Mouse (Mus musculus) adrenal gland, postnatal 36 days (tissue): ENCODE data around the gene Snd1. TPM values are rescaled to one million over a fixed set of nuclear protein-coding genes. Genes with fewer than 3 reads are reported as not detected.

Experiments
- DNase-seq, 2 experiments: peaks; one replicate each; pipeline ENCODE4 v3.0.0; 2021; ENCODE audit warnings: mixed read lengths in 1 of 2
- long read RNA-seq, 2 experiments: library from polyadenylated mRNA; stranded (forward); transcript quantifications; one replicate each; pipeline ENCODE4 v2.0.0; 2021; ENCODE audit warnings: borderline sequencing depth in 2 of 2
- total RNA-seq, 2 experiments: library from RNA; stranded (reverse); gene quantifications; 2 replicates each; pipeline ENCODE4 v1.2.3; 2021

Gene Snd1
- 100 to 1,000 TPM; 136 to 148 TPM for total RNA-seq
- long read RNA-seq, experiment 1, transcript Snd1-201 (24 exons, 3,482 nt): major isoform, 87 of 135 reads
- long read RNA-seq, experiment 1, partial matches to known transcripts: 37 of 135 reads
- long read RNA-seq, experiment 1, other reads (novel, unspliced or antisense): 11 of 135 reads
- long read RNA-seq, experiment 2, transcript Snd1-201 (24 exons, 3,482 nt): major isoform, 31 of 53 reads
- long read RNA-seq, experiment 2, partial matches to known transcripts: 15 of 53 reads
- long read RNA-seq, experiment 2, other reads (novel, unspliced or antisense): 7 of 53 reads

DNA sequence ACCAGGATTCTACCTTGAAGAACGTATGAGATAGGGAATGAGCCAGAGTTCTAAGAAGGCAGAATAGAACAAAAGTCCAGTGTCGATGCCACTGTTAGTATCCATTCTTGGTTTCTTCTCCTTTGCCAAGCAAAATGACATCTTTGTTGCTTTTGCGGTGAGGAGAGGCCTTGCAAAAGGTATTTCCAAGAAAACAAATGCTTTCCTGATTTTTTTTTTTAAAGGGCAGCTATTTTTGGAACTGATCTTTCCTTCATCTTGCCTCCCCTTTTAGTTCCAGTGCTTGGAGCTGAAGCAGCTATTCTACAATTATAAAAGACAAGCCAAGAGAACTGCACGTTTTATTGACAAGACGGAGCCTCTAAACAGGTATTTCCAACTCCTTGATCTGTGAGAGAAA lies at the start of gene Snd1:
Gene Snd1 (plus strand): TSS at position 301 of the 400 bp plus-strand sequence.
- DNase-seq: no peak

DNA sequence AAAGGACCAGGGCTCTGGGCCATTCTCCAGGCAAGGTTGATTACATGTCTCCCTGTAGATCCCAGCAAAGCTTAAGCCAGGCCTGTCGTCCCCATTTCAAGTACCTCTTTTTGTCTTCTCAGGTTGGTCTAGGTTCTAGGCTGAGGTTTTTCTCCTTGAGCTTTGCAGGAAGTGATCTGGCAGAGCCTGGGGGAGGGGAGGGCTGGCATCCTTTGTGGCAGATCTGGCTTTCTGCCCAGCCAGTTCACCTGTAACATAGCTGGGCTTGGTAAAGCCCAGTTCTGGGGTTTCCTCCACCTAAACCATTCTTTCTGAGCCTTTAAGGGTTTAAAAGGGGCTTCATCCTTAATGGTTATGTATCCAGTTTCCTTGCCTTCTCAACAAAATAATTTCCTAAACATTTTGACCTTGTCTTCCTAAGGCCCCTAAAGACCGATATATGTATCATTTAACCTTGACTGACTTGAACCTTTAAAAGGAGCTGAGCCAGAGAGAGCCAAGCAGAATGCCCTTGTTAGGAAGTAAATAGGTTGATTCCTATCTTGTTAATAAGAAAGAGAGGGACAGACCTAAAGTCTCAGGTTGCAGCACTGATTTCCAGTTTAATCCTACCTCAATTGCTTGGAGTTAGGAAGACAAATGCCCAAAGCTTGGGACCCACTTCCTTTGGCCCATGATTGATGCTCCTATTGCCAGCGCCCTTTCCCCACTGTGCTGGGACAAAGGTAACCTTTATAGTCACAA lies 47.7 kb upstream of the Snd1 start, which contains the start of gene Fscn3:
Gene Fscn3 (plus strand): TSS at position 694 of the 744 bp plus-strand sequence.
- DNase-seq: peak in 1 of 2 experiments; percentile 20

DNA sequence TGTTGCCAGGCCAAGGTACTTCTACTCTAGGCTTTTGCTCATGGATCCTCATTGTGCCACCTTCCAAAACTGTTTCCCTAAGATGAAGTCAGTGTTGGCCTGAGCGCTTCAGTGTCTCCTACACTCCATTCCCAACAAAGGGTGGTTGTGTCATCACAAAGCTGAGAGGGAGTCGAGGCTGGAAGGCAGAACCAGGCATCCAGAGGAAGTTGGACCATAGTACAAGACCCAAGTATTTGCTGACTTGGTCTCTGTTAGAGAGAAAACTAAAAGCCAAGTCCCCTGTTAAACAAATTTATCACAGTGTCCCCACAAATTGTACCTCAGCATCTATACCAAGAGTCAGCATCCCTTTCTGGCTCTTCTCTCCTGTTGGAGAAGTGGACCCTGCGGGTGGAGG lies 46.6 kb upstream of the Snd1 start, which contains the start of gene Gcc1:
Gene Gcc1 (minus strand): TSS at position 101 of the 400 bp plus-strand sequence.
- no peak for DNase-seq

DNA sequence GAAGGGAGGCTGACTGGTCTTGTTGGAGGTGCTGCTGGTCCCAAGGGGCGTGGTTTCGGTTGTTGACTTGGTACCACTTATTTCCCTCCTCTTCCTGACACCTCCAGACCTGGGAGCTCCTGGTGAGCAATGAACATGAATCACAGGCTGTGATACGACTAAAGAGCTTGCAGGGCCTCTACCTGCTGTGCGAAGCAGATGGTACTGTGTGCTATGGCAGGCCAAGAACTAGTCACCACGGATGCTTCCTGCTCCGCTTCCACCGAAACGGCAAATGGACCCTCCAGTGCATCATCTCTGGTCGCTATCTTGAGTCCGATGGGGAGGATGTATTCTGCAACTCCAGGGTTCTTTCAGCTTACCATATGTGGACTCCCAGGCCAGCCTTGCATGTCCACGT lies 45.1 kb upstream of the Snd1 start:
- DNase-seq: no peak

DNA sequence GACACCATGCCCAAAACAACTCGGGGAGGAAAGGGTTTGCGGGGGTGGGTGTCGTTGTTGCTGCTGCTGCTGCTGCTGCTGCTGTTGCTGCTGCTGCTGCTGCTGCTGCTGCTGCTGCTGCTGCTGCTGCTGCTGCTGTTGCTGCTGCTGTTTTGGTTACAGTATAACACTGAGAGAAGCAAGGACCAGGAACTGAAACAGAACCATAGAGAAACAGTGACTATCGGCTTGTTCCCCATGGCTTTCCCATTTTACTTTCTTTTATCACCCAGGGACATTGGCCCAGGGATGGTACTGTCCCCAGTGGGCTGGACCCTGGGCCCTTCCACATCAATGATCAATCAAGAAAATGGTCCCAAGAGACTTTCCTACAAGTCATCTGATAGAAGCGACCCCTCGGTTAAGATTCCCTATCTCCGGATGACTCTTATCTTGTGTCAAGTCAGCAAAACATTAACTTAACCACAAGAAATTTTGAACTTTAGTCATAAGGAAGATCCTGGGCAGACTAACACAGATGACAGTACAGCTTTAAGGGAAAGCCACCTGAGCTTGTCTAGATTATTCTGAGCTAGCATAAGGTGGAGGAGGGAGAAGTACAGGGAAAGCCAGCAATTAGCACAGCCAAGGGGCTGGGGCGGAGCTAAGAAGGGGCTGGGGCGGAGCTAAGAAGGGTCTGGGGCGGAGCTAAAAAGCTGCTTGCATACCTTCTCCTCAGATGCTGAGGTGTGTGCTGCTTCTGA lies 44.0 kb upstream of the Snd1 start:
- DNase-seq: no peak

DNA sequence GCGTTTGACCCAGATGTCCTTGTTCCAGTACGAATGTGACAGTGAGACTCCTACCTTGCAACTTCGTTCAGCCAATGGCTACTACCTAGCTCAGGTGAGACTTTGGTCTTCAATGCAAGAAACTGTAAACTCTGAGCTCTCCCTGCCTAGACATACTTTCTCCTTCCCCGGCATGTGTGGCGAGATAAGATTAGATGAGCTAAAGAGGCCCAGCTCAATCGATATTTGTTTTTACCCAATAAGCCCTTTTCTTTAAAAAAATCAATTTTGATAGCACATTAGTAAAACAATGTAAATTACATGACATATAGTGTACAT lies 43.4 kb upstream of the Snd1 start:
- no peak for DNase-seq

DNA sequence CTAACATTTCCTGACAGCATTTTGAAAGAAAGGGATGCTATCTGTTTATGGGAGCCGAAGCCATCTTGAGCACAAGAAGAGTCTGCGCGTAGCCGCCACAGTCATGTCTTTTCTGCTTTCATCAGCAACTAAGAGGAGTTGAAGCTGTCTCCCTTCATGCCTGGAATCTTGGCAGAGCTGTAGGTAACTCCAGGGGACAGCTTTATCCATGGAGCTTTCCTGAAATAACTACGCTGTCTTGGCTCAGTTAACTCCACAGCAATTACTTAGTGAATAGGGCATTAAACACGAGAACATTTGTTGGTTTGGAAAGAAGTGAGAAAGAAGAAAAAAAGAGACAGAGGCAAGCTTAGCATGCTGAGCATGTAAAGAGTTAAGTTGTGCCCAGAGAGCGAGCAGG lies 27.0 kb upstream of the Snd1 start:
- DNase-seq: no peak

DNA sequence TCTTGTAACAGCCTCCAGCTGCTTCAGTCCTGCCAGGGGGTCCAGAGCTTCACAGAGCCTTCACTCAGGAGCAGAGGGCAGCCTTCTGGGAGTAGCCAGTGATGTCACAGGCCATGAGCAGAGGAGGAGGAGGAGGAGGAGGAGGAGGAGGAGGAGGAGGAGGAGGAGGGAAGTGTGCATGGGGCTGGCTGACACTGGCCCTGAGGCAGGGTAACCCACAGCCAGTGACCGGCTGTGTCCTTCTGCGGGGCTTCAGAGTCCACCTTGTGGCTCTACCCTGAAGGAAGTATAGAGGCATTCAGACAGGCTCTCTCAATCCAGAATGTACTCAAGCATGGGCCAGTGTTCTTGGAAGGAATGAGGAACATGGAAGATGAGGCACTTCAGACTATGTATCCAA lies 25.7 kb upstream of the Snd1 start, which contains the start of gene Pax4:
Gene Pax4 (minus strand): TSS at position 101 of the 400 bp plus-strand sequence.
- no peak for DNase-seq

DNA sequence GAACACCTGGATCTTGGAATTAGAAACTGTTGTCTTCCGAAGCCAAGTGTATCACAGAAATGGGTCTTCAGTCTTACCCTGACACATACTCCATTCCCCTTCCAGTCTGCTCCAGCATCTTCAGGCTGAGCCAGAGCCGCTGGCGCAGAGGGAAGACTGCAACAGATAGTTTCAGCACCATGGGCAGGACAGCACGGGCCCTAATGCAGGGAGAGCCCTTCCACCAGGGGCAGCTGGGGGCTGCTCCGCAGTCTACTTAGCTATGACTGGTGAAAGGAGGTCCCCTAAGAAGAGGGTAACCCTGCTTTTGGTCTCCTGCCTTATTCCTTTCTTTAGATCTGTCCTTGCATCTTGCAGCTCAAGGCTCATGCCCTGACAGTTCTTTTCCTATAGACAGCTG lies 24.5 kb upstream of the Snd1 start:
- DNase-seq: no peak

DNA sequence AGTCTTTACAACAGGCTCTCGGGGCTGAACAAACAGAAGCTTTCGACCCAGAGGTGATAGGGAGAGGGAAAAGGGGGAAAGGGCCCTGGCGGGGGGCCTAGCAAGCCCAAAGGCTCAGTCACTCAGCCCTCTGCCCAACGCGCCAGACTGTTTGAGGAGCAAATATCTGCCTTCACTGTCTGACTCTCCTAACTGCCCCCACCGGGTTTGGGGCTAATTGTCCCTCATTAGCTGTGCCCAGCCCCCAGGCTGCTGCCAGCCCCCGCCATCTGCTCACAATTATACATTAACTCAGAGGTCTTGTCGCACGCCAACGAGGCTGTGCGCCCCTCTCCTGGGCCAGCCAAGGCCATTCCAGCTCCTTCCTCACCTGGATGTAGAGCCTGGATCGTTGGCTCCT lies 24.0 kb upstream of the Snd1 start:
- no peak for DNase-seq

DNA sequence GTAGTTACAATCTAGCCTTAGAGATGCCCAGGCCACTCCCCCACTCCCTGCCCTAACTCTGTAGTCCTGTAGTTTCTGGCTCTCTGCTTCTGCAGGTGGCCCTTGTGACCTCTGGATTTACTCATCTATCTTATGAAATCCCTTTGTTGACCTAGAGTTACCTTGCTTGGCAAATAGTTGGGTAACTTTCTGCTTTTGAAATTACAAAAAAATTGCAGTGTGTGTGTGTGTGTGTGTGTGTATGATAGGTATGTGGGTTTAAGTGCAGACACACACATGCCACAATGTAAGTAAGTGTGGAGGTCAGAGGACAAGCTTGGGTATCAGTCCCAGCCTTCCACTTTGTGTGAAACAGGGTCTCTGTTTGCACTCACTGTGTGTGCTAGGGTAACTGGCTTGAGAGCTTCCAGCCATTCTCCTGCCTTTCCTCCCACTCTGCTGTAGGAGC lies 15.7 kb upstream of the Snd1 start:
- DNase-seq: no peak

DNA sequence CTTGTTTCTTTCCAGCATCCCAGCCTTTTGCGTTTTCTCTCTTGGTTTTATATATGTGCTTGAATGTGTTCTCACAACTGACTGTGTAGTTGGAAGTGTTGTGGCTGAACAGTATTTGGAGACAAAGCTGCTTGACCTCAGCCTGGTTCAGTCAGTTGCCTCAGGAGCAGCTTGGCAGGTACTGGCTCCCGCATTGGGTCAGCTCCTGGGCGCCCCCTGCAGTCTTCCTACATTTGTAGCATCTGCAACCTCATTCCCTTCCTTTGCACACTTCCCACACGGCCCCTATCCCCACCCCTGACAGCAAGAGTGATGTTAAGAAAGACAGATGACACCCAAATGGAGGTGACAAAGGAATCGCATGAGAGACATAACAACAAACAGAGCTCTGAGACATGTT lies 14.4 kb upstream of the Snd1 start:
- peak; percentile 81 to 88 for DNase-seq

DNA sequence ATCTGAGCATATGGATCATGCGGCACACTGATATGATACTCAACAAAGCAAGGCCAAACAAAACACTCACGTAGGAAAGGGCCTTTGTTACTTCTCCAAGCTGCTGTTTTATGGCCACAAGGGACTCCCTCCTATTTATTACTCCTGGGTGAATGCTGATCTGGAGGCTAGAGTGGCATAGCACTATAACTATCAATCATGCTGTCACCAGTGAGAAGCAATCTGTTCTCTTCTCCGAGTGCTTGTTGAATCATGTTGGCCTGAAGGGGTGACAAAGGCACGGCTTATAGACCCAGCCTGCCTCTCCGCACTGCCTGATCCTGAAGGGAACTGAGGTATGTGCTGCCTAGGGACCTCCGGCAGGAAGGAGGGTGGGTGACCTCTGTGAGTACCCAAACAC lies 10.3 kb upstream of the Snd1 start:
- DNase-seq: no peak

DNA sequence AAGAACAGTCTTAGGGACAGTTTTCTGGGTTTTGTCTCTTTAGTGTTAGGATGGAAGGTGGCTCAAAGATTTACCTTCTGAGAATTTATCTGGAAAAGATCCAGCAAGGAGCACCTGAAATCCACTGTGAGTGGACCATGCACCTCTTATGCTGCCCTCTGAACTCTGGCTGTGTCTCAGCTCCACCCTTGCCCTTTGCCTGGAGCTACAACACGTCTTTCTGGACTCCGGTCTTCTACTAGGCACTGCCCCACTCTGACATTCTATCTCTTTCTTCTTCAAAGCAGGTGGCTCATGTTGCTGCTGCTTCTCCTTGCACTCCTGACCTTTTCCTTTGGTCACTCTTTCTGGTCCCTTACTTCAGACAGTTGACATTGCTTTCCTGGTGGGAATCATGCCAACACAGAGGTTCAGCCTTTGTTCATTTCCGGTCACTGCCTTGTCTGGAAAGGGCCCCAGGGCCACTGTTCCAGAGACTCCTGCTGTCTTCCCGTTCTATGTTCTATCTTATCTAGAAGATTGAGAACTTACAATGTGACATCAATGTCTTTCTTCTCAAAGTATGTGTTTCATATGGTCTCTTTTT lies 4.8 kb upstream of the Snd1 start:
- no peak for DNase-seq

DNA sequence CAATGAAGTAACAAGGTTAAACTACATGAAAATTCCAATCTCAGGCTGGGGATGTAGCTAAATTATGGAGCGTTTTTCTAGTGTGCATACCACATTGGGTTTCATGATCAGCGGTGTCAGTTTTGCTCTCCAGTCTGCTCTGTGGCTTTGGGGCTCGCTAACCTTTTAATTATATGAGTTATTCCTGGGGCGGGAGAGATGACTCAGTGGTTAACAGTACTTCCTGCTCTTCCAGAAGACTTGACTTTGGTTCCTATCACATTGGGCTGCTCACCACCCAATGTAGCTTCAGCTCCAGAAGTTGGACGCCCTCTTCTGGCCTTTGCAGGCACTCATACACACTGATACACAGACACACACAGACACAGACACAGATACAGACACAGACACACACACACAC lies 4.3 kb upstream of the Snd1 start:
- no peak for DNase-seq

DNA sequence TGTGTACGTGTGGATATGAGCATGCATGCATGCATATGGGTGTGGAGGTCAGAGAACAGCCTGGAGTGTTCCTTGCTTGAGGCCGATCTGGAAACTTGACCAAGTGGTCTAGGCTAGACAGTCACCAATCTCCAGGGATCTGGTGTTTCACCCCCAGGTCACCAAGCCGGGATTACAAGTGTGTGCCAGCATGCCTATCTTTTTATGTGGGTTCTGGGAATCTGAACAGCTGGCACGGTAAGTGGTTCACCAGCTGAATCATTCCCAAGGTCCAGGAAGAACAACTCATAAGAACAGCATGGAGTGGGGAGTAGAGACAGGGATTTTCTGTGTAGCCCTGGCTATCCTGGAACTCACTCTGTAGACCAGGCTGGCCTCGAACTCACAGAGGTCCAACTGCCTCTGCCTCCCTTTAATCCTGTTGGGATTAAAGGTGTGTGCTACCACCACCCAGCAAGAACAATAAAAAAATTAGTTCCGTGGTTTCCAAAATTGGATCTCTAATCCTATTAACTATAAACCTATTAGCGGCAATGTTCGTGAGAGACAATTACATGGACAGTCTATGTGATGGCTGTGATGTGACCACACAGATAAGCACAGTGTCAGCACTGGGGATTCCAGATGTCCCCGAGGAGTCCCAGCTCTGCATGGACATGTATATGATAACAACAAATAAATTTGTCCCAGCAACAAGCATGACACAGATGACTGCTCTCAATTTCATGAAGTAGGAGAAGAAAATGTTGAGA lies 3.5 kb upstream of the Snd1 start:
- no peak for DNase-seq

DNA sequence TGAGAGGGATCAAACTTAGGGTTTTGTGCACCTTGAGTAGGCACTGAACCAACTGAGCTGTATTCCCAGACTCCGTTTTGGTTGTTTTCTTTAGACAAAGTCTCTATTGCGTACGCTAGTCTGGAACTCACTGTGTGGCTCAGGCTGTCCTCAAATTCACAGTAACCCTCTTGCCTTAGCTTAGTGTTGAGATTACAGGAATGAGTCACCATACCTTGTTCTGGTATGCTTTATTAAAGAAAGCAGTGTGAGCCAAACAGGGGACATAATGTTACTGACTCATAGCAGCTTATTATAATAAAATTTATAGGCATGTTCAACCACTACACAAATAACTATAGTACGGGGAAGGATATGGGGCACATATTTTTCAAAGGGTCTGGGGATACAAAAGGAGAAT lies 728 bp upstream of the Snd1 start:
- DNase-seq: no peak

DNA sequence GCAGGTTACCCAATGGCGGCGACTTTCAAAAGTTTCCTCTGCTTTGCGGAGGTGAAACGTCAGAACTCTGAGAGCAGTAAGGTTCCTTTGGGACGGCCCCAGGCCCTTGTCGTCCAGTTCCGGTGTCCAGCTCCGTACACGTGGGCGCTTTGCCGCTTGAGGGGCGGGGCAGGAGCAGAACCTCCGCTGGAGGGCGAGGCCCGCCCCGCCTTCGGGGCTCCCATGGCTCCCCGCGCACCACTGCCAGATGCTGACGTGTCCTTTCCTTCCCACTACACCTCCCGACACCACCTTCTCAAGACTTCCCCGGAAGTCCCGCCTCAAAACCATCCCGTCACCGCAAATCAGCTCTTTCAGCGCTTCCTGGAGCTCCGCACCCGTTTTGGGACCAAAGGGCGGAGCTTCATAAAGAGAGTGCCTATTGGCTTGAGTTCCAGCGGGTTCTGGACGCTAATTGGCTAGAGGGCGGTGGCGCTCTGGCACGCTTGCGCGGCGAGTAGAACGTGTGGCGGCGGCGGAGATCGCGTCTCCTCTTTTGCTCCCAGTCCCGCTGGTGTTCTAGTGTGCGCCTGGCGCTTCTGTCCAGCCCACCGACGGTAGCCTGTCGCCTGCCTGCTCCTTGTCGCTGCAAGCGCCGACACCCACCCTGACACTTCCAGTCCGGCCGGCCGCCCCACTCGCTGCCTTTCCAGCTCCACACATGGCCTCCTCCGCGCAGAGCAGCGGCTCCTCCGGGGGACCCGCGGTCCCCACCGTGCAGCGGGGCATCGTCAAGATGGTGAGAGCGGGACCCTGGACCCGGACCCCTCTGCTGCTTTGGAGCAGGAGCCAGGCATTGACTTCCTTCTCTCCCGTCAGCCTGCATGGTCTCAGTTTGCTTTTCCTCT lies 5.2 kb downstream of the Snd1 start:
- peak; percentile 99 for DNase-seq

DNA sequence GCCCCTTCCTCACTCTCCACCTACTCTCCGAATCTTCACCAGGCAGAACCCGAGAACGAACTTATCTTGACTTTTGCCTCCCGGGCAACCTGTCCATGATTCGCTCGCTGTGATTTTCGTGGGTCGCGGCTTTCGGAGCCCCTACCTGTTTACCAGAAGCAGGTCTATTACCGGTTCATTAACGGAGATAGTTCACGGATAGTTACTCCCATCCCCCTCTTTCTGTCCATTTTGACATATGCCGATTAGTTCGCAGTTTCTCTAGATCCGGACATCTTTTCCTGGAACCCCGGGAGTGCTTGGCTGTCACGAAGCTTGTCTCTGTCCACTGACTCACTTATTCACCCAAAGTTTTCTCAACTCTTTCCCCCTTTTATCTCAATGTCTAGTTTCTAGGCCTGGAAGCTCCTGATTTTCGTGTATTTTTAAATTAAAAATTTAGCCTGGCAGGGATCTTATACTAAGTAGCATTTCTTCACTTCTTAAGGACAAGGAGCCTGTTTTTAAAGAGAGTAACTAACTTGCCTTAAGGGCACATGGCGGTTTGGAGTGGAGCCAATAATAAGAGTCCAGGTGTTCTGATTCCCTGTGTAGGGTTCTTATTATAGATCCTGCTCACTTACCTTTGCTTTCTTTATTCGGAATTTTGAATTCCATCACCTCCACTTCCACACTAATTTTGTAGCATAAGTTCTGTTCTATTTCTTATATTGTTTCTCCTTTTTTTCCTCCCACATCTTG lies 6.0 kb downstream of the Snd1 start:
- DNase-seq: no peak

DNA sequence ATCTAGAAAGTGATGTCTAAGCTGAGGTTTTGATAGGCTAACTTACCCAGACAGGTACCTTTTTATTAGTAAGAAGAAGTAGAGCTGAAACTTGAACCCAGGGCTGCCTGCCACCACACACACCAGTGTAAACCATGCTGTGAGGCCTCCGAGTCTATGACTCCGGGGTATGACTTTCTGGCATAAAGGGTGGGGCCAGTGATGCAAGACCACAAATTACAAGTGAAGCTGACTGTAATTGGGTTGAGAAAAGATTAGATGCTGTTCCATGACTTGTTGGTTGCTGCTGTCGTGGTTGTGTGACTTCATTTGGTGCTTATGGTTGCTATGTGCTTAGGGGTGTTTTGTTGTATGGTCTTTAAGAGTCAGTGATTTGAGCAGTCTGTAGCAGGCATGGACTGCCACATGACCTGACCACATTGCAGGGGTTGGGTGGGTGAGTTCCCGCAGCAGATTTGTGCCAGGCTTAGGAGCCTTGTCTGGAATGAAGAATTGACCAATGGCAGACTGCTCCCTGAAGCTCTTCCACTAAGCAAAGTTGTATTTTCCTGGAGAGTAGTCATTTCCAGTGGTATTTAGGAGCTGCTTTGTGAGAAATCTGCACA lies 7.9 kb downstream of the Snd1 start:
- no peak for DNase-seq
